ENCODE assay signal across 8 mouse cellular contexts in the genomic region with DNA sequence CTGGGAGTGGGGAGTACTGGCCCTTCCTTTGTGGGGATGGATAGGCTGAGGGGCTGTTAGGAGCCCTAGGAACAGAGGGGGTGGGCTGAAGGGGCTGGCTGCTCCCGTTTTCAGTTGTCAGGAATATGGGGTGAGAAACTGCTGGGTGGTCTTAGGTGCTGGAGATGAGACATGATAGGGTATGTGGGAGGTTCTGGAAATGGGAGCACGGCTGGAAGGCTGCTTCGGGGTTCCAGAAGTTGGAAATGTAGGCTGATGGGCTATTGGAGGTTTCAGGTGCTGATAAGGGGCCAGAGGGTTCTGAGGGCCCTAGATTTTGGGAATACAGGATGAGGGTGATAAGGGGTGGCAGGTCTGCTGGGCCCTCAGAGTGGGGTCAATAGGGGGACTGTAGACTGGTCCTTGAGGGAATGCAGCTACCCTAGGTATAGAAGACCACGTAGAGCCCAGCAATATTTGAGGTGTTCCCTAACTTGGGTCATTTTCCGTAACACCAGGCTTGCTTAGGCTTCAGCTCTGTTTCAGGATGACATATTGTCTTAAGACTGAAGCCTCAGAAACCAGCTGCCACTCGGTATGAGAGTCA. TPM values are rescaled to one million over a fixed set of nuclear protein-coding genes. Genes with fewer than 3 reads are reported as not detected.
DNase-seq lines count a peak whose midpoint lies in the region; ATAC-seq and TF ChIP-seq lines count a peak whose summit lies in the region.

No protein-coding gene starts in this region.

- WGBS in hindbrain, embryonic 10.5 days, result 77% methylated on average over 6 of the region's 6 CpGs
- 69% methylated on average over 6 of the region's 6 CpGs for WGBS in liver, embryonic 16.5 days (ENCODE audit: insufficient replicate concordance)

- H3K9me3 ChIP-seq in ES-E14 (ENCODE audit: control insufficient read depth, insufficient read depth, low read depth, low read length), result no peaks in the 10 kb centered on the region
- no peaks in the 10 kb centered on the region for H3K9me3 ChIP-seq in hindbrain, embryonic 10.5 days
- no peaks in the 10 kb centered on the region for H3K9me3 ChIP-seq in liver, embryonic 16.5 days (replicated peaks; ENCODE audit: control insufficient read depth, low read length)

- intact Hi-C loops in gastrocnemius, adult 2 months (cut with DNase I), result loop anchor here (2.0 kb wide), 2 partner anchors 23 to 27 kb away; a partner anchor contains a TSS

- in situ Hi-C loops in ES-E14 (cut with MboI; ENCODE audit: low sequenced_read_pairs in 2 of 2, unreplicated experiment in 2 of 2), result no loop called here

- no peak for TF ChIP-seq CTCF in gastrocnemius, adult 2 months (IDR thresholded peaks at IDR 0.05)

- peak overlapping the region; percentile 84 for H3K9ac ChIP-seq in ES-E14 (ENCODE audit: insufficient read depth, low read depth, low read length, poor library complexity, severe bottlenecking)
- peak overlapping the region; percentile 57; the same call in 1 of the 2 replicates for H3K9ac ChIP-seq in liver, embryonic 16.5 days (ENCODE audit: low read depth, low read length)

- peak overlapping the region; percentile 22; the same call in 1 of the 2 replicates for H3K4me3 ChIP-seq in gastrocnemius, adult 2 months
- H3K4me3 ChIP-seq in ES-E14 (ENCODE audit: insufficient read depth in 1 of 2, low read depth in 1 of 2, low read length in 2 of 2, poor library complexity in 1 of 2, severe bottlenecking in 1 of 2), result peak overlapping the region; percentile 22 to 87; a peak in 3 of 4 replicates
- H3K4me3 ChIP-seq in hindbrain, embryonic 10.5 days, result peak overlapping the region; percentile 60
- H3K4me3 ChIP-seq in liver, embryonic 16.5 days (ENCODE audit: low read depth, low read length), result peak overlapping the region; percentile 64

- H3K4me2 ChIP-seq in liver, embryonic 16.5 days (ENCODE audit: low read depth, low read length), result peak overlapping the region; percentile 95

- H3K27ac ChIP-seq in gastrocnemius, adult 2 months, result no peak overlapping the region
- no peak overlapping the region for H3K27ac ChIP-seq in ES-E14 (ENCODE audit: insufficient read depth, low read depth, low read length, poor library complexity, severe bottlenecking)
- H3K27ac ChIP-seq in hindbrain, embryonic 10.5 days, result peak overlapping the region; percentile 86
- H3K27ac ChIP-seq in liver, embryonic 16.5 days (ENCODE audit: low read length), result peak overlapping the region; percentile 70

- no peaks in the 10 kb centered on the region; the same call in 1 of the 2 replicates for H3K36me3 ChIP-seq in ES-E14 (ENCODE audit: control insufficient read depth, insufficient read depth, low read length, poor library complexity, severe bottlenecking)
- no peaks in the 10 kb centered on the region for H3K36me3 ChIP-seq in hindbrain, embryonic 10.5 days
- no peaks in the 10 kb centered on the region for H3K36me3 ChIP-seq in liver, embryonic 16.5 days (ENCODE audit: control insufficient read depth, insufficient read depth)

- no peak for DNase-seq in gastrocnemius, adult 2 months
- DNase-seq in gastrocnemius, postnatal 4 days (ENCODE audit: low spot score in 2 of 2), result no peak
- DNase-seq in ES-E14 (ENCODE audit: low read depth, low spot score), result no peak
- no peak for DNase-seq in hindbrain, embryonic 10.5 days (ENCODE audit: low spot score)
- DNase-seq in urinary bladder, postnatal 36 days (ENCODE audit: low spot score in 2 of 2), result no peak
- no peak for DNase-seq in layer of hippocampus, adult 9-11 months

- peaks cover 0 to 3% of the 10 kb centered on the region in 2 experiments; a peak in 1 of 4 replicates for H3K4me1 ChIP-seq in ES-E14 (ENCODE audit: control insufficient read depth in 2 of 2, insufficient read depth in 2 of 2, low read length in 2 of 2, poor library complexity in 1 of 2)
- peaks cover 20% of the 10 kb centered on the region for H3K4me1 ChIP-seq in hindbrain, embryonic 10.5 days (replicated peaks)
- H3K4me1 ChIP-seq in liver, embryonic 16.5 days (ENCODE audit: control insufficient read depth, low read depth, low read length), result peaks cover 16% of the 10 kb centered on the region

- no peak for ATAC-seq in liver, embryonic 16.5 days (ENCODE audit: low read depth)
- no peak for ATAC-seq in CD4-positive, CD25-positive, alpha-beta regulatory T cell, adult 4 months

- H3K27me3 ChIP-seq in hindbrain, embryonic 10.5 days (ENCODE audit: insufficient read depth, poor library complexity, severe bottlenecking), result peaks cover 9% of the 10 kb centered on the region
- no peaks in the 10 kb centered on the region for H3K27me3 ChIP-seq in liver, embryonic 16.5 days (ENCODE audit: control insufficient read depth, insufficient read depth, low read depth, low read length)

TF ChIP-seq in ES-E14, 5 proteins besides CTCF, POLR2A, EP300 and RAD21:
- TF ChIP-seq HCFC1 (IDR thresholded peaks at IDR 0.05; ENCODE audit: borderline replicate concordance, insufficient read depth, low read length), result no peak
- no peak for TF ChIP-seq ZNF384 (IDR thresholded peaks at IDR 0.05; ENCODE audit: low read depth, low read length)
- no peak for TF ChIP-seq MAFK (IDR thresholded peaks at IDR 0.05; ENCODE audit: insufficient read depth, low read depth, low read length)
- no peak for TF ChIP-seq CHD2 (IDR thresholded peaks at IDR 0.05; ENCODE audit: low read depth, low read length)
- no peak for TF ChIP-seq ZC3H11A (IDR thresholded peaks at IDR 0.05; ENCODE audit: borderline replicate concordance, low read depth, low read length)
TF ChIP-seq in ES-E14: peak in this region for 0.

RNA-seq across cellular contexts. Expression of a gene that starts 0.5 kb away (rescaled TPM):
- not detected for total RNA-seq in gastrocnemius, adult 2 months (2021)
- under 1 TPM; 0.39 to 0.75 TPM for total RNA-seq in gastrocnemius, postnatal 4 days (2021)
- total RNA-seq in ES-E14 (2012; rRNA removed), result 0.74 TPM in 1 of 2 replicates, not detected in the other
- 1.1 and 1.3 TPM in 2 replicates for polyA plus RNA-seq in hindbrain, embryonic 10.5 days (2016; fragmentation: Nextera tagmentation; extraction: Ambion mirVana)
- 0.71 and 0.95 TPM in 2 replicates for polyA plus RNA-seq in liver, embryonic 16.5 days (2015; fragmentation: Nextera tagmentation; extraction: Ambion mirVana)
- not detected for polyA plus RNA-seq in CD4-positive, CD25-positive, alpha-beta regulatory T cell, adult 4 months (2017; shearing (Covaris generic))

RNA-seq across cellular contexts. Expression of a gene that starts 0.7 kb away (rescaled TPM):
- 10 to 100 TPM; 51.3 to 66.3 TPM for total RNA-seq in gastrocnemius, adult 2 months (2021)
- 10 to 100 TPM; 31.4 to 33.7 TPM for total RNA-seq in gastrocnemius, postnatal 4 days (2021)
- total RNA-seq in ES-E14 (2012; rRNA removed), result 26.0 and 34.8 TPM in 2 replicates
- 4.5 and 4.8 TPM in 2 replicates for polyA plus RNA-seq in hindbrain, embryonic 10.5 days (2016; fragmentation: Nextera tagmentation; extraction: Ambion mirVana)
- polyA plus RNA-seq in liver, embryonic 16.5 days (2015; fragmentation: Nextera tagmentation; extraction: Ambion mirVana), result 3.5 and 4.3 TPM in 2 replicates
- 1 to 10 TPM; 5.9 to 8.9 TPM for polyA plus RNA-seq in CD4-positive, CD25-positive, alpha-beta regulatory T cell, adult 4 months (2017; shearing (Covaris generic))

RNA-seq across cellular contexts. Expression of a gene that starts 17.8 kb away (rescaled TPM):
- total RNA-seq in gastrocnemius, adult 2 months (2021), result under 1 TPM; 0.13 to 0.14 TPM
- total RNA-seq in gastrocnemius, postnatal 4 days (2021), result 1 to 10 TPM; 1.2 to 1.5 TPM
- total RNA-seq in ES-E14 (2012; rRNA removed), result 0.67 and 0.90 TPM in 2 replicates
- 0.19 and 0.33 TPM in 2 replicates for polyA plus RNA-seq in hindbrain, embryonic 10.5 days (2016; fragmentation: Nextera tagmentation; extraction: Ambion mirVana)
- polyA plus RNA-seq in liver, embryonic 16.5 days (2015; fragmentation: Nextera tagmentation; extraction: Ambion mirVana), result 0.04 and 0.05 TPM in 2 replicates
- polyA plus RNA-seq in CD4-positive, CD25-positive, alpha-beta regulatory T cell, adult 4 months (2017; shearing (Covaris generic)), result under 1 TPM in 1 of 2 experiments, not detected in 1; 0.23 TPM

RNA-seq across cellular contexts. Expression of a gene that starts 23.5 kb away (rescaled TPM):
- 10 to 100 TPM; 63.2 to 65.6 TPM for total RNA-seq in gastrocnemius, adult 2 months (2021)
- 100 to 1,000 TPM; 101 to 104 TPM for total RNA-seq in gastrocnemius, postnatal 4 days (2021)
- total RNA-seq in ES-E14 (2012; rRNA removed), result 73.2 and 87.2 TPM in 2 replicates
- polyA plus RNA-seq in hindbrain, embryonic 10.5 days (2016; fragmentation: Nextera tagmentation; extraction: Ambion mirVana), result 37.6 and 67.7 TPM in 2 replicates
- 27.9 and 35.3 TPM in 2 replicates for polyA plus RNA-seq in liver, embryonic 16.5 days (2015; fragmentation: Nextera tagmentation; extraction: Ambion mirVana)
- polyA plus RNA-seq in CD4-positive, CD25-positive, alpha-beta regulatory T cell, adult 4 months (2017; shearing (Covaris generic)), result 10 to 100 TPM; 21.2 to 27.0 TPM

RNA-seq across cellular contexts. Expression of a gene that starts 25.2 kb away (rescaled TPM):
- total RNA-seq in gastrocnemius, adult 2 months (2021), result 10 to 100 TPM in 1 of 2 experiments, 1 to 10 TPM in 1; 7.7 to 18.2 TPM
- 10 to 100 TPM; 85.8 to 88.0 TPM for total RNA-seq in gastrocnemius, postnatal 4 days (2021)
- 43.8 and 56.5 TPM in 2 replicates for total RNA-seq in ES-E14 (2012; rRNA removed)
- polyA plus RNA-seq in hindbrain, embryonic 10.5 days (2016; fragmentation: Nextera tagmentation; extraction: Ambion mirVana), result 16.7 and 29.7 TPM in 2 replicates
- polyA plus RNA-seq in liver, embryonic 16.5 days (2015; fragmentation: Nextera tagmentation; extraction: Ambion mirVana), result 55.5 and 56.5 TPM in 2 replicates
- 100 to 1,000 TPM; 575 to 614 TPM for polyA plus RNA-seq in CD4-positive, CD25-positive, alpha-beta regulatory T cell, adult 4 months (2017; shearing (Covaris generic))

Comparison
In these comparisons a context has a peak if more than half of its experiments do, and no peak if none do; other contexts are left out.
1. H3K27ac ChIP-seq: peak in hindbrain, embryonic 10.5 days (single experiment) and liver, embryonic 16.5 days (single experiment); none in gastrocnemius, adult 2 months (single experiment) and ES-E14 (single experiment).
2. Peak in every context shown above with its lines, with median percentiles within 50 percentile points of each other: H3K4me3 ChIP-seq.